Mouse (Mus musculus) MEL (cell line): Measurements from ENCODE around the gene Ubiad1. TPM values are rescaled to one million over a fixed set of nuclear protein-coding genes. Genes with fewer than 3 reads are reported as not detected.

Experiments used
- DNase-seq: peaks from one replicate; pipeline ENCODE4 v3.0.0; 2011; ENCODE audit warnings: low read depth, low spot score
- H3K27ac ChIP-seq: 2 replicates; pipeline ENCODE4 v1.5.1; 2012; ENCODE audit warnings: low read depth, mild to moderate bottlenecking, control low read depth, low read length, moderate library complexity; ENCODE audit not compliant: control insufficient read depth
- H3K27me3 ChIP-seq, 2 experiments: fragments of 150-350 bp in 1 of 2; sonication (generic) in 1 of 2; 2 replicates each; pipeline ENCODE4 v1.6.1; 2012; ENCODE audit warnings: low read length in 2 of 2, mild to moderate bottlenecking in 2 of 2, improper control_type of control experiment in 1 of 2, moderate library complexity in 1 of 2; ENCODE audit not compliant: insufficient read depth in 2 of 2, control insufficient read depth in 1 of 2
- H3K36me3 ChIP-seq, 2 experiments: 2 replicates each; pipeline ENCODE4 v1.6.1; 2012 to 2014; ENCODE audit warnings: low read length in 2 of 2, improper control_type of control experiment in 1 of 2, inconsistent platforms in 1 of 2, mild to moderate bottlenecking in 1 of 2; ENCODE audit not compliant: insufficient read depth in 2 of 2, control insufficient read depth in 1 of 2
- H3K4me1 ChIP-seq, 2 experiments: fragments of 150-350 bp in 1 of 2; sonication (generic) in 1 of 2; 2 replicates each; pipeline ENCODE4 v1.6.1; 2012; ENCODE audit warnings: low read length in 2 of 2, improper control_type of control experiment in 1 of 2, mild to moderate bottlenecking in 1 of 2; ENCODE audit not compliant: insufficient read depth in 2 of 2, control insufficient read depth in 1 of 2
- H3K4me3 ChIP-seq, 2 experiments: fragments of 150-350 bp in 1 of 2; sonication (generic) in 1 of 2; 2 replicates each; pipeline ENCODE4 v1.5.1; 2012; ENCODE audit warnings: low read depth in 2 of 2, low read length in 2 of 2, mild to moderate bottlenecking in 2 of 2, moderate library complexity in 2 of 2, control low read depth in 1 of 2, improper control_type of control experiment in 1 of 2; ENCODE audit not compliant: control insufficient read depth in 1 of 2, insufficient read depth in 1 of 2
- H3K79me2 ChIP-seq: 2 replicates; pipeline ENCODE4 v1.6.1; 2012; ENCODE audit warnings: mild to moderate bottlenecking, low read length, moderate library complexity; ENCODE audit not compliant: control insufficient read depth, poor library complexity, insufficient read depth
- H3K9ac ChIP-seq: 2 replicates; pipeline ENCODE4 v1.6.1; 2012; ENCODE audit warnings: low read depth, mild to moderate bottlenecking, control low read depth, low read length, moderate library complexity; ENCODE audit not compliant: control insufficient read depth, poor library complexity, severe bottlenecking
- H3K9me3 ChIP-seq: fragments of 150-350 bp; sonication (generic); replicated peaks from 2 replicates; pipeline ENCODE4 v1.6.1; 2012; ENCODE audit warnings: mild to moderate bottlenecking, low read length, improper control_type of control experiment, moderate library complexity; ENCODE audit not compliant: insufficient read depth
- BHLHE40 ChIP-seq: IDR thresholded peaks from 2 replicates; pipeline ENCODE4 v1.6.1; 2012; ENCODE audit warnings: low read depth, mild to moderate bottlenecking, inconsistent platforms, low read length, improper control_type of control experiment, borderline replicate concordance
- CHD1 ChIP-seq: IDR thresholded peaks from 2 replicates; pipeline ENCODE4 v1.6.1; 2012; ENCODE audit warnings: low read depth, mild to moderate bottlenecking, inconsistent platforms, low read length, improper control_type of control experiment
- E2F4 ChIP-seq: IDR thresholded peaks from 2 replicates; pipeline ENCODE4 v1.6.1; 2011; ENCODE audit warnings: low read depth, low read length, improper control_type of control experiment, borderline replicate concordance
- ELF1 ChIP-seq: IDR thresholded peaks from 2 replicates; pipeline ENCODE4 v1.6.1; 2014; ENCODE audit warnings: low read depth, mild to moderate bottlenecking, inconsistent platforms, low read length, improper control_type of control experiment, moderate library complexity
- GABPA ChIP-seq: IDR thresholded peaks from 2 replicates; pipeline ENCODE4 v1.6.1; 2012; ENCODE audit warnings: low read depth, mild to moderate bottlenecking, inconsistent platforms, low read length, improper control_type of control experiment, moderate library complexity
- JUND ChIP-seq: IDR thresholded peaks from 2 replicates; pipeline ENCODE4 v1.6.1; 2011; ENCODE audit warnings: low read depth, mild to moderate bottlenecking, improper control_type of control experiment, low read length
- KAT2A ChIP-seq: conservative IDR thresholded peaks from 2 replicates; pipeline ENCODE4 v1.6.1; 2012; ENCODE audit warnings: low read depth, low read length, improper control_type of control experiment, inconsistent platforms
- MAX ChIP-seq: IDR thresholded peaks from 2 replicates; pipeline ENCODE4 v1.6.1; 2011; ENCODE audit warnings: low read length, improper control_type of control experiment
- MEF2A ChIP-seq: IDR thresholded peaks from 2 replicates; pipeline ENCODE4 v1.6.1; 2014; ENCODE audit warnings: low read depth, mild to moderate bottlenecking, inconsistent platforms, low read length, improper control_type of control experiment; ENCODE audit not compliant: poor library complexity, insufficient replicate concordance, severe bottlenecking; ENCODE audit errors: extremely low read depth
- MXI1 ChIP-seq: IDR thresholded peaks from 2 replicates; pipeline ENCODE4 v1.6.1; 2011; ENCODE audit warnings: mild to moderate bottlenecking, low read depth, low read length, improper control_type of control experiment
- POLR2AphosphoS2 ChIP-seq: IDR thresholded peaks from 2 replicates; pipeline ENCODE4 v1.6.1; 2011; ENCODE audit warnings: low read length, improper control_type of control experiment
- POLR2AphosphoS5 ChIP-seq: IDR thresholded peaks from 2 replicates; pipeline ENCODE4 v1.6.1; 2012; ENCODE audit warnings: low read depth, borderline replicate concordance, mild to moderate bottlenecking, inconsistent platforms, low read length, moderate library complexity, mixed read lengths
- RCOR1 ChIP-seq: IDR thresholded peaks from 2 replicates; pipeline ENCODE4 v1.6.1; 2012; ENCODE audit warnings: low read depth, mild to moderate bottlenecking, inconsistent platforms, low read length, improper control_type of control experiment
- TCF12 ChIP-seq: IDR thresholded peaks from 2 replicates; pipeline ENCODE4 v1.6.1; 2014; ENCODE audit warnings: low read depth, mild to moderate bottlenecking, inconsistent platforms, low read length, improper control_type of control experiment, moderate library complexity
- UBTF ChIP-seq: IDR thresholded peaks from 2 replicates; pipeline ENCODE4 v1.6.1; 2012; ENCODE audit warnings: low read depth, mild to moderate bottlenecking, inconsistent platforms, low read length, improper control_type of control experiment, moderate library complexity, borderline replicate concordance; ENCODE audit not compliant: insufficient read depth
- USF1 ChIP-seq: IDR thresholded peaks from 2 replicates; pipeline ENCODE4 v1.6.1; 2014; ENCODE audit warnings: low read depth, mild to moderate bottlenecking, inconsistent platforms, low read length, improper control_type of control experiment, moderate library complexity
- USF2 ChIP-seq, 2 experiments: IDR thresholded peaks; 2 replicates each; pipeline ENCODE4 v1.6.1; 2011 to 2012; ENCODE audit warnings: improper control_type of control experiment in 2 of 2, low read length in 2 of 2, borderline replicate concordance in 1 of 2, inconsistent platforms in 1 of 2, low read depth in 1 of 2, mild to moderate bottlenecking in 1 of 2; ENCODE audit not compliant: insufficient read depth in 1 of 2
- ZC3H11A ChIP-seq: IDR thresholded peaks from 2 replicates; pipeline ENCODE4 v1.6.1; 2012; ENCODE audit warnings: low read depth, mild to moderate bottlenecking, inconsistent platforms, low read length, improper control_type of control experiment
- ZKSCAN1 ChIP-seq: IDR thresholded peaks from 2 replicates; pipeline ENCODE4 v1.6.1; 2012; ENCODE audit warnings: low read depth, mild to moderate bottlenecking, inconsistent platforms, low read length, improper control_type of control experiment, moderate library complexity
- ZNF384 ChIP-seq: IDR thresholded peaks from 2 replicates; pipeline ENCODE4 v1.6.1; 2012; ENCODE audit warnings: low read depth, mild to moderate bottlenecking, inconsistent platforms, low read length, improper control_type of control experiment
- polyA plus RNA-seq, 2 experiments: library from polyadenylated mRNA; stranded (reverse) in 1 of 2; unstranded in 1 of 2; fragments of >175 nt in 1 of 2; fragments of >200 nt in 1 of 2; gene quantifications; 2 replicates each; pipeline versions ENCODE4 v1.2.1 to v1.2.4; 2012; ENCODE audit warnings: low replicate concordance in 2 of 2, low read depth in 1 of 2; ENCODE audit not compliant: insufficient read length in 2 of 2, insufficient read depth in 1 of 2, missing spikeins in 1 of 2
- total RNA-seq: library from RNA; depleted of rRNA; stranded (reverse); fragments of 300-350 nt; gene quantifications from 2 replicates; pipeline ENCODE4 v1.2.3, GENCODE M21; 2012

Gene Ubiad1
- total and polyA plus RNA-seq, 3 experiments: 19.4 to 24.3 TPM; not detected in 1

DNA sequence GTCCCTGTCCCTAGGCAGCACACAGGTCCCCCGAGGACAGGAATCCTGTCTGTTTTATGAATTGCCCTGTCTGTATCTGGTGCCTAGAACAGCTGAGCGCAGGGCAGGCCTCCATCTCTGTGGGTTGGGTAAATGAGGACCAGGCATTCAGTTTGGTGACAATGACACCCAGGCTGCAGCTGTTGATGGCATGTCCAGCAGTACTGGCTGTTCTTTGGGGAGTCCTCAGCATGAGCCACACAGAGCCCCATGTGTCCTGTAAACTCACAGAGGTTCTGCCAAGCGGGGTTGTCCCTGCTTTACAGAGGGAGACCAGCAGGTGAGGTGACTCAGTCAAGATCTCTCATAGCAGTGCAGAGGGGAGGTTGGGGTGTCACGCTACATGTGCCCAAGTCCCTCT, 47.5 kb downstream of the Ubiad1 start:
- no peaks in the 10 kb centered on the region for H3K79me2 ChIP-seq
- H3K27me3 ChIP-seq: no peaks in the 10 kb centered on the region
- no peak overlapping the region for H3K27ac ChIP-seq
- H3K9me3 ChIP-seq: no peaks in the 10 kb centered on the region
- TF ChIP-seq POLR2AphosphoS5 (no peak), JUND (no peak), RCOR1 (no peak), GABPA (no peak), MXI1 (no peak), USF2 (IDR thresholded peaks at IDR 0.05; ENCODE audit: borderline replicate concordance in 1 of 2, insufficient read depth in 1 of 2, low read depth in 1 of 2, low read length in 2 of 2) (no peak), ZNF384 (no peak), BHLHE40 (no peak), MEF2A (no peak), MAX (no peak), TCF12 (no peak), UBTF (no peak), USF1 (no peak), POLR2AphosphoS2 (no peak), E2F4 (no peak), ELF1 (no peak), CHD1 (no peak), ZKSCAN1 (no peak), KAT2A (no peak), ZC3H11A (no peak)
- H3K36me3 ChIP-seq: no peaks in the 10 kb centered on the region
- H3K4me3 ChIP-seq: no peak overlapping the region
- no peak overlapping the region for H3K9ac ChIP-seq
- no peak for DNase-seq
- 0 out of 4 replicates have a peak, but pooled peaks cover 0 to 3% of the 10 kb centered on the region in 2 experiments for H3K4me1 ChIP-seq

DNA sequence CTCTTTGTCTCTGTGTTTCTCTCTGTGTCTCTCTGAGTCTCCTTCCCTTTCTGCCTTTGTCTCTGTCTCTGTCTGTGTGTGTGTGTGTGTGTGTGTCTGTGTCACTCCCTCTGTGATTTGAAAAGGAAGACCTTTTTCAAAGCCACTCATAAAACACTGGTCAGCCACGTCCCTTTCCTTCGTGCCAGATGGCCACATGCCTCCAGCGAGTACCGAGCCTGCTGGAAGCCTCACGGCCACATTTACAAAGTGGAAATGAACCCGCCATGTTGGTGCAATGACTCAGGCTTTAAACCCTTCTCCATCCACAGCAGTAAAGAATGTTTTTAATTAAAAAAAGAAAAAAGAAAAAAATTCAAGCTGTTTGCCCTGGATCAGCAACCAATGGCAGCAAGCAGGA, 48.7 kb downstream of the Ubiad1 start:
- Histone ChIP-seq H3K4me1 (no peaks in the 10 kb centered on the region), H3K9me3 (no peaks in the 10 kb centered on the region), H3K9ac (no peak overlapping the region), H3K79me2 (no peaks in the 10 kb centered on the region), H3K27me3 (no peaks in the 10 kb centered on the region), H3K36me3 (no peaks in the 10 kb centered on the region), H3K4me3 (no peak overlapping the region), H3K27ac (no peak overlapping the region)
- no peak for TF ChIP-seq CHD1
- no peak for DNase-seq
